Mouse (Mus musculus) kidney, adult 8-10 months (tissue): ENCODE data around the gene Pes1.
"Not testable (repeated sequence)": the region's sequence is repeated elsewhere in the genome, so short reads cannot be mapped to it uniquely, and the experiment has no call there.

Experiments
- DNase-seq, 2 experiments: peaks; one replicate each; pipeline ENCODE4 v3.0.0; 2022

The Pes1 gene

DNA sequence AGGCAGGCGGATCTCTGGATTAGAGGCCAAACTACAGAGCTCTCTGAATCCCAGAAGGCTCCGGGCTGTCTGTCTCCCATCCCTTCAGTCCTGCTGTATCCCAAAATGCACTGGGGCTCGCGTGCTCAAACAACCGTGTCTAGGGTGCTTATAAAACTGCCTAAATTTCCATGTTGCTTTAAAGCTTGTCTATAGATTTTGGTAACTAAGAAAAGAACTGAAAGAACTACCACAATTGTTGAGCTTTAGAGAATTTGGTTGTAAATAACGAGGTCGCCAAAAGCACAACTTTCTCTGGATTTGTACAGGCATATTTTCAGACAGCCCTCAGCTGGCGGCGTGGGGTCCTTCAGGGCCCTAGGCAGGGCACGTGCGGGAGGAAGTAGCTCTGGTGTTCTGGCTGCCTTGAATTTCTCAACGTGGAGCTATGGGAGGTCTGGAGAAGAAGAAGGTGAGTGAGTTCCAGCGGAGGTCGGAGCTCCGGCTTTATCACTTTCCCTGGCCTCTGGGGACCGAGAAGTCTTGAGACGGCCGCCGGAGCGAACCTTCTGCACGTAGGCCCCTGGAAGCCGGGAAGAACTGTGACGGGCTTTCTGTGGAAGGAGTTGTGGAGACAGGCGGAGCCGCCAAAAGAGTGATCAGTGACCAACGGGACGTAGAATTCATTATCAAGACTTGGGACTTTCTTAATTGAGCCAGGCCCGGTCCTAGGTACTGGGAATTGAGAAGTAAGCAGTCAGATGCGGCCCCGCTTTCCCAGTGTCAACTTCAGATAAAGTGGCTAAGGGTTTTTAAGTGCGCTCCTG lies at the start of gene Pes1:
TSS of gene Pes1 (plus strand) at position 366 of the 806 bp plus-strand sequence.
- peak; percentile 85 to 88 for DNase-seq

DNA sequence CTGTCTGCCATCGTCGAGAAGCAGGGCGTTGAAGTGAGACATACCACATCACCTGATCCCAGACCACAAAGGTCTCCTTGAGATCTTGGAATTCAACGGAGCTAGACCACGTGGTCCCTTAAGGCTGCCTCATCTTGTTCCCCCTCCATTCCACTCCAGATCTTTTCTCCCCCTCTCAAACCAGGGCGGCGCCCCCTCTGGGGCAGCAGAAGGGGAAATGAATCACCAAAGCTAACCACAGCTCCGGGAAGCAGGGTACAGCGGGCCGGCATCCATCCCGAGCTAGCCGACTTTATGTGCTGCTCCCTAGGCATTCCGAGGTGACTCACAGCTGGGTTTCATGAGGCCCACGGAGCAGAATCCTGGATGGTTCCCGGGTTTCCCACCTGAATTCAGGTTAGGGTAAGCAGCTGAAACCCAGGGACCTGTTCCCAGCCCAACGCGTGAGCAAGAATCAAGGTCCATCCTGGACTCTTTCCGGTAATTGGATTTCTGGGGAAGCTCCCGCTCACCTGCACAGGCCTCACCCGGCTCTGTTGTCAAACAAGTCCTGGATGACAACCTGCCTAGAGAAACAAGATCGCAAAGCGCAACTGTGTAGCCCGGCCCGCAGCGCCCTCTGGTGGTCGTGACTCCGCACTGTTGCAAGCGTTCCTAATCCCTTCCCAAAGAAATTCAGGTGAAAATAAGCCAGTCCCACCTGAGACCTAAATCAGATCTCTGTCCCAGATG lies 49.5 kb upstream of the Pes1 start, which contains the start of gene Slc35e4:
TSS of gene Slc35e4 (minus strand) at position 556 of the 732 bp plus-strand sequence.
- peak; percentile 73 to 84 for DNase-seq

DNA sequence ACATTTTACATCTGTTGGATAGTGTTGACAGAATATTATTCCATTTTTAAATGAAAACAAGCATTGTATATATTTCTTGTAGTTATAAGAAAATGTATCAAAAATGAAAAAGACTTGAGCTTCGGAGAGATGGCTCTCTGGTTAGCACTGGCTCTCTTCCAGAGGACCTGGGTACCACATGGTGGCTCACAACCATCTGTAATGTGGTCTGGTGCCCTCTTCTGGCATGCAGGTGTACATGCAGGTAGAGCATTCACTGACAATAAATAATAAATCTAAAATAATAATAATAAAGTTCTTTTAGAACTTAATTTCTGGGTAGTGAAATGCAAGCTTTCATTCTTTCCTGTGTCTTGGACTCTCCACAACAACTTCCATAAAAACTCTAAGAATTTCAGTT lies 45.0 kb upstream of the Pes1 start:
- DNase-seq, result no peak

DNA sequence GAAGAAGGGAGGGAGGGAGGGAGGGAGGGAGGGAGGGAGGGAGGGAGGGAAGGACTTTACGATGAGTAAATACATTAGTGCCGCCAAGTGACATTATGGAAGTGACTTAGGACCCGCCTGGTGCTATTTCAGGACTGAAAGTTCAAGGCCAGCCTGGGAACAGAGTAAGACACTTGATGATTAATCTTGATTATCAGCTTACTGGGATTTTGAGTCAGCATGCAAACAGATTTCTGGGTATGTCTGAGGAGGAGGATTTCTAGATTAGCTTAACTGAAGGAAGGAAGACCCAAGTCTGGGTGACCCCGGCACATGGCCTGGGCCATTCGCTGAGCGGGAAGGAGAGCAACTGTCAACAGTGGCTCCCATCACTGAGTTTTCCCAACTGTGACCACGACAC lies 43.3 kb upstream of the Pes1 start:
- no peak for DNase-seq

- DNase-seq, result peak in 1 of 2 experiments; percentile 52
Measured at GRCm38 (mm10) chr11:3921281-3921850, 42.4 kb upstream of the Pes1 start.

DNA sequence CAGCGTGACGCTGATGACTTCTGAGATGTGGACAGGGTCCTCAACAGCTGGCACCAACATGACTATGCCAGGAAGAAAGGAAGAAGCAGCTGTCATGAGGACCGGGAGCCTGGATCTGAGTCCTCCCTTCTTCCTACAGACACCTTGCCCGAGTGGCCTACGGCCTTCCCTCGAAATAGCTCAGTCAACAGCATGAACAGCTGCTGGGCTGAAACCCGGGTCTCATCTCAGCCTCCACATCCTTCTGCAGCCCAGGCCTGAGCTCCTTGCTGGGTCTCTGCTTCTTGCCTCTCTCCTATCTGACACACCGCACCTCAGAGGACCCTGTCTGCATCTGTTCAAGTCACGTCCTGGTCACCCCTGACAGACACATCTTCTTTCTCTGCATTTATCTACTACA lies 41.7 kb upstream of the Pes1 start:
- DNase-seq, result no peak

DNA sequence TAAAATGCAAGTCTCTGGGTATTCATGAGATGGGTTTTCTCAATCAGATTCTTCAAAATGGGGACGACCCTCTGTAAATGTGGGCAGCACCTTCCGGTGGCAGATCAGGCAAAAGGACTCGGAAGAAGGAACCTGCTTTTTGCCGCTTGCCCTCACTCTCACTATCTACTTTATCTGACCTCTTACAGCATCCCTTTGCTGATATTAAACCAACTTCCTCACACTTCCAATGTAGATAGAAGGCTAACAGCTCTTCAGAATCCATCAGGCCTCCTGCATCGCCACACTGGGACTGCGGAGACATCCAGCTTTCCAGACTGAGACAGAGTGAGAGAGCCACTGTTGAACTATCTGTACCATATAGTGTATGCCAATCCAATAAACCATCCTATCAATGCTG lies 41.0 kb upstream of the Pes1 start:
- no peak for DNase-seq

DNA sequence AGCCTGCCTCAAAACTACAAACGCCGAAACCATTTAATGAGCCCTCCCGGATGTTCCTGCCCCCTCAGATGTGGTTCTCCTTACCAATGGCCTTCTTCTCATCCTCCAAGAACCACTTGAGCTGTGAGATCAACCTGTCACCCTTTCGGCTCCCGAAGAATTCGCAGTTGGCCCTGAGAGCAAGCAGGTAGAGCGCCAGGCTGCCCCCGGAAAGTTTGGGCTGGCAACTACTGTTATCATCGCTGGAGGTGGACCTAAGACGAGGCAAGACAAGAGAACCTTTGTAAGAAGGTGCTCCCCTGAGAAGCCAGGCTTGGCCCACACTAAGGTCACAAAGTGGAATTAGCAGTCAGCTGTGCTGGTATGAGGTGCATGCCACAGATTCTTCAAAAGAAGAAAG lies 37.9 kb upstream of the Pes1 start:
- DNase-seq, result no peak

GRCm38 (mm10) chr11:3930019-3930418 lies 33.8 kb upstream of the Pes1 start:
- no peak for DNase-seq

GRCm38 (mm10) chr11:3930931-3931330 lies 32.8 kb upstream of the Pes1 start:
- DNase-seq, result peak; percentile 42 to 48

- peak; percentile 97 for DNase-seq
Measured at GRCm38 (mm10) chr11:3931511-3932211, 32.1 kb upstream of the Pes1 start, which contains the start of gene Tcn2. Gene Tcn2, minus strand, starts transcription at chr11:3932159.

DNA sequence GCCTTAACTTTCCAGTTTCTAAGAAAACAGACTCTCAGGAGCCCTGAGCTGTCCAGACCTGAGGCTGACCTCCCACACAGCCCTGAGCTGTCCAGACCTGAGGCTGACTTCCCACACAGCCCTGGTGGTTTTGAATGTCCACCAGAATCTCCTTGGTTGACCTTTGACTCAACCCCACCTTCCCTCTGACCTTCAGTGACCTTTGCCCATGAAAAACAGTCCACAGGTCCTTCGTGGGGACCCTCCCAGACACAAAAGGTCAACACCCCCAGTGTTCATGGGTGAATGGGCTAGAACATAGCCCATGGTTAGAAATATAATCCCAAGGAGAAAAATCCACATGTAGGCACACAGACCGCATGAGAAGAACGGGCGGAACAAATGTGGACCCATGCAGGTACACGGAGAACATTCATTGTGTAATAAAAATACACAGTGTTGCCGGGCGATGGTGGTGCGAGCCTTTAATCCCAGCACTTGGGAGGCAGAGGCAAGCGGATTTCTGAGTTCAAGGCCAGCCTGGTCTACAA lies 30.0 kb upstream of the Pes1 start:
- DNase-seq, result peak; percentile 54 to 67

- DNase-seq, result peak; percentile 55 to 71
Measured at GRCm38 (mm10) chr11:3935135-3935534, 28.6 kb upstream of the Pes1 start.

- no peak for DNase-seq
Measured at GRCm38 (mm10) chr11:3936318-3936717, 27.5 kb upstream of the Pes1 start.

DNA sequence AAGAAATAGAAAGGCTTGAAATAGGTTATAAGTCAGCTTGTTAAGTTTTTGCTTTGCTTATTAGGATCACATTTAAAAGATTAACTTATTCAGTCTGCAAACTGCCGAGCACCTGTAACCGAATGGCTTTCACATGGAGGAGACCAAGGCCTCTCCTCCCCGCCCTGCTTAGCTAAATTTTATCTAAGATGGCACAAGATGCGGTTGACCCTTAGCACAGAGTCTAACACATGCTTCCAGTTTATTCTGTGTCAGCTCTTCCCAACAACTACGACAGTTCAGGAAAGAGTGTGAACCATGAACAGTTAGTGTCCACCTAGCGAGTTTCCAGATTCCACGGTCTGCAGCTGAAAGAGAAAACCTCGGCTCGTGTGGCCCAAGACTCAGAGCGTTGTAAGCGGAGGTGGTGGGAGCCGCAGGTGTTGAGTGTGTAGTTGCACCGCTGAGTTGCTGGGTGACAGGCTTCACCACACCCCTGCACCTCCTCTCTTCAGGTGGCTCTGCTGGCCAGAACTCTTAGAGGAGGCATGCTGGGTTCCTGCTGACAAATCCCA lies 26.4 kb upstream of the Pes1 start:
- DNase-seq, result peak; percentile 79 to 90

DNA sequence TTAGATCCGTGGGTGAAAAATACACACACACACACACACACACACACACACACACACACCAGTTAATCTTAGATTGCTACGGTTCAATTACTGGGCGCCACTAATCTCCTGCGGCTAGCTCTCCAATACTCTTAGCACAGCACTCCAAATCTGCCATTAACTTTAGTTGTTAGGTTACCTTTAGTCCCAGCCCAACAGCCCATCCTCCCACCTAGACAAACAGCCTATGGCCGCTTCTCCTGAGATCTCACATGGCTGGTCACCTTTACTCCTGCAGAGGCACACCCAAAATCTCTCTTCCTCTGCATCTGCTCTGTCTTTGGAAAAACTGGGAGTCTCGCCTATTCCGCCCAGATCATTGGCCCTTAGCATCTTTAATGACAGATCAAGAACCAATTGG lies 22.4 kb upstream of the Pes1 start:
- DNase-seq, result peak; percentile 36 to 43

DNA sequence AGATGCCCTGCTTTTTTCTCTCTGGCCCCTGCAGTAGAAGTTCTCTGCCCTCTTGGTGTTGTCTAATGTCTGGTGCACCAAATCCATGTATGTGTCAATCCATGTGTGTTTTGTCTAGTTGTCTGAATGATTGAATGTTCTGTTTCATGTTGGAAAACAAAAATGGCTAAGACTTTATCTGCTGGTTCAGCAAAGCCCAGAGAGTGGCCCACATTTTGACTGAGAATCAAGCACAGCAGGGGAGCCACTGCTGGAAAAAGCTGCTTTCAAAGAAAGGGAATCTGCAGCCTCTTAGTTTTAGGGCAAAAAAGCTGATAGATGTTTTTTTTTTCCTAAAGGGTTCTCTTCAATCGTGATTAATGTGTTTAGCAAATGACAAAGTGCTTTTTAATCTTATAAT lies 17.4 kb upstream of the Pes1 start:
- no peak for DNase-seq

- not testable (repeated sequence) for DNase-seq
Measured at GRCm38 (mm10) chr11:3954876-3955275, 8.9 kb upstream of the Pes1 start.

- not testable (repeated sequence) for DNase-seq
Measured at GRCm38 (mm10) chr11:3955371-3955770, 8.4 kb upstream of the Pes1 start.

DNA sequence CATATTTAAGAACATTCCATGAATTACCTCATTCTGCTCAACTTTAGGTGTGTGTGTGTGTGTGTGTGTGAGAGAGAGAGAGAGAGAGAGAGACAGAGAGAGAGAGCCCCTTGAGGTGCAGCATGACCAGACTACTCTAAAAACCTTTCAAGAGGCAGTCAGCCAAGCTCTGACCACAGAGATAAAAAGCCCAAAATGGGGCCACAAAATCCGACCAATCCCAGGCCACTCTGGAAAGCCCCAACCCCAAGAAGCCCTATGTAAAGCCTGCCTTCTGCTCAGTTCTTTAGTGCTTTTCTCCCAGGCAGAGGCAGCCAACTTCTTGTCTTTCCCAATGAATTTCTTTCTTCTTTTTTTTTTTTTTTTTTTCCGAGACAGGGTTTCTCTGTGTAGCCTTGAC lies 2.9 kb upstream of the Pes1 start:
- DNase-seq, result no peak

- no peak for DNase-seq
Measured at GRCm38 (mm10) chr11:3961761-3962160, 2.0 kb upstream of the Pes1 start.

DNA sequence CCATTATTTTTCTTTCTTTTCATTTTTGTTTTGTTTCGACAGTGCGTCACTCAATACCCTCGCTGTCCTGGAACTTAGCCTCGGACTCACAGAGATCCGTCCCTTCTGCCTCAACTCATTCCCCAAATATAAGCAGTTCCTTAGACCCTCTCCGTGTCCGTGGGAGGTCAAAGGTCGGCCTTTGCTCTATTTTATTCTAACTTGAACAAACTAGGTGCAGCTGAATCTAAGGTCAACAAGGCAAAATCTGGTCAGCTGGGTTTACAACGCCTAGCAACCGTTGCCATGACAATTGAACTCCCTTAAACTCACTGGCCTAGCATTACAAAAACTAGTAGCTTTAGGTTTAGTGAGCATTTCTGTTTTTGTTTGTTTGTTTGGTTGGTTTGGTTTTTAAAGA lies 620 bp upstream of the Pes1 start:
- DNase-seq, result no peak
